Mouse (Mus musculus): ENCODE results near the gene Nmnat1. TPM values are rescaled to one million over a fixed set of nuclear protein-coding genes. Genes with fewer than 3 reads are reported as not detected.

Gene Nmnat1
- total and polyA plus RNA-seq, 3 experiments = 8.6 to 11.4 (median 10.9) TPM

DNA sequence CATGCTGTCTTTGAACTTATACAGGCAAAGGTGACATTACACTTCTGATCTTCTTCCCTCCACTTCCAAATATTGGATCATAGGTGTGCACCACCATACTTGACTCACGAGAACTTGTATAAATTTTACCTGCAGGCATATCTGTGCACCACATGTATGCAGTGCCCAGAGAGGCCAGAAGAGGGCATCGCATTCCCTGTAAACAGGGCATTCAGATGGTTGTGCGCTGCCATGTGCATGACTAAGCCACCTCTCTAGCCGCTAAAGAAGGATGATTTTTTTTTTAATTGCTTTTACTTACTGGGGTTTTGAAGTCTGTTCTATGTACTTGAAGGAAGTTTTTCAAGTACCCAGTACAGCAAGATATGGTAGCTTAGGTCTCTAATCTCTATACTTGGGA lies 31.3 kb downstream of the Nmnat1 start:
- H3K27ac ChIP-seq (ENCODE audit: insufficient read depth, low read depth) = no peak overlapping the region
- H3K4me3 ChIP-seq (replicated peaks in 1 of 3; ENCODE audit: low read depth in 2 of 3, low read length in 2 of 3, poor library complexity in 1 of 3) = no peak overlapping the region
- TF ChIP-seq CTCF (conservative IDR thresholded peaks at IDR 0.05 in 1 of 2, IDR thresholded peaks at IDR 0.05 in 1 of 2; ENCODE audit: low read depth in 2 of 2, low read length in 2 of 2) = peak; percentile 40 to 59
- peak; percentile 42 for TF ChIP-seq RAD21 (IDR thresholded peaks at IDR 0.05; ENCODE audit: low read depth, low read length)
- TF ChIP-seq ZC3H11A (IDR thresholded peaks at IDR 0.05; ENCODE audit: low read depth, low read length) = no peak
- TF ChIP-seq KAT2A (IDR thresholded peaks at IDR 0.05; ENCODE audit: insufficient replicate concordance, low read length) = no peak
- no peak for TF ChIP-seq EP300 (IDR thresholded peaks at IDR 0.05; ENCODE audit: low read length)
- no peak for TF ChIP-seq CHD2 (IDR thresholded peaks at IDR 0.05; ENCODE audit: low read length)
- peak; percentile 58 for TF ChIP-seq SMC3 (IDR thresholded peaks at IDR 0.05; ENCODE audit: low read depth, low read length)
- no peak for TF ChIP-seq IRF4 (IDR thresholded peaks at IDR 0.05; ENCODE audit: low read depth, low read length)
- 0 out of 2 replicates have a peak, but pooled peaks have one; percentile 26 for TF ChIP-seq MYC (IDR thresholded peaks at IDR 0.05; ENCODE audit: low read depth, low read length)
- TF ChIP-seq POLR2AphosphoS2 (IDR thresholded peaks at IDR 0.05; ENCODE audit: low read depth, low read length) = no peak
- no peak for TF ChIP-seq SIN3A (IDR thresholded peaks at IDR 0.05; ENCODE audit: low read length)
- H3K4me1 ChIP-seq (ENCODE audit: control insufficient read depth in 1 of 2, insufficient read depth in 2 of 2) = no peaks in the 10 kb centered on the region
- dilution Hi-C loops (cut with MboI; ENCODE audit: extremely low pct_ligation_motif_present, extremely low pct_unique_long_range_greater_than_20kb, low sequenced_read_pairs) = no loop called here
- no peak overlapping the region for H3K9ac ChIP-seq (ENCODE audit: insufficient read depth, low read depth)
- H3K79me2 ChIP-seq (replicated peaks; ENCODE audit: control insufficient read depth, extremely low read depth, insufficient read depth, poor library complexity, severe bottlenecking) = no peaks in the 10 kb centered on the region
- H3K9me3 ChIP-seq (replicated peaks; ENCODE audit: low read length) = peaks cover 2% of the 10 kb centered on the region
- DNase-seq (ENCODE audit: extremely low read depth) = peak; percentile 33
- H3K36me3 ChIP-seq (replicated peaks in 1 of 2; ENCODE audit: control insufficient read depth in 1 of 2, insufficient read depth in 1 of 2, low read length in 1 of 2) = no peaks in the 10 kb centered on the region
- H3K27me3 ChIP-seq (replicated peaks) = no peaks in the 10 kb centered on the region
- in situ Hi-C loops (cut with MboI; ENCODE audit: low pct_ligation_motif_present, low pct_unique_long_range_greater_than_20kb, low sequenced_read_pairs) = loop anchor here (5.0 kb wide), 1 partner anchor 74 kb away; no protein-coding TSS in a partner anchor
- no peak overlapping the region for H3K4me2 ChIP-seq (ENCODE audit: insufficient read depth, low read depth, poor library complexity, severe bottlenecking)

DNA sequence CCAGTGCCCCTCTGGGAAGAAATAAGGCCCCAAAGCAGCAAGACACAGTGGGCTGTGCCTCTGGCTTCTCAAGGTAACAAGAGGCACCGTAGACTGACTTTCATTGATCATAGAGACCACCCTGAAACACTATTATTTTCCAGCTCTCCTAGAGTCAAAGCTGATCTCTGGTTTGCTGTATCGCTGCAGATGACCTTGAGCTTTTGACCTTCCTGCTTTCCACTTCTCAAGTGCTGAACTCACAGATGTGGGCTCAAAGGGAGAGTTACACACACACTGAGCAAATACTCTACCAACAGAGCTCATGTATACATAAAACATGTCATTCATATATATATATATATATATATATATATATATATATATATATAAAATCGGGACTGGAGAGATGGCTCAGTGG lies 34.4 kb downstream of the Nmnat1 start:
- H3K27ac ChIP-seq (ENCODE audit: insufficient read depth, low read depth) = no peak overlapping the region
- no peaks in the 10 kb centered on the region for H3K79me2 ChIP-seq (replicated peaks; ENCODE audit: control insufficient read depth, extremely low read depth, insufficient read depth, poor library complexity, severe bottlenecking)
- no peak overlapping the region for H3K9ac ChIP-seq (ENCODE audit: insufficient read depth, low read depth)
- no peaks in the 10 kb centered on the region for H3K36me3 ChIP-seq (replicated peaks in 1 of 2; ENCODE audit: control insufficient read depth in 1 of 2, insufficient read depth in 1 of 2, low read length in 1 of 2)
- DNase-seq (ENCODE audit: extremely low read depth) = no peak
- H3K9me3 ChIP-seq (replicated peaks; ENCODE audit: low read length) = peaks cover 2% of the 10 kb centered on the region
- no peak overlapping the region for H3K4me3 ChIP-seq (replicated peaks in 1 of 3; ENCODE audit: low read depth in 2 of 3, low read length in 2 of 3, poor library complexity in 1 of 3)
- in situ Hi-C loops (cut with MboI; ENCODE audit: low pct_ligation_motif_present, low pct_unique_long_range_greater_than_20kb, low sequenced_read_pairs) (loop anchor here (5.0 kb wide), 1 partner anchor 77 kb away; no protein-coding TSS in a partner anchor), dilution Hi-C loops (cut with MboI; ENCODE audit: extremely low pct_ligation_motif_present, extremely low pct_unique_long_range_greater_than_20kb, low sequenced_read_pairs) (no loop called here)
- no peak overlapping the region for H3K4me2 ChIP-seq (ENCODE audit: insufficient read depth, low read depth, poor library complexity, severe bottlenecking)
- no peaks in the 10 kb centered on the region for H3K27me3 ChIP-seq (replicated peaks)
- no peak for TF ChIP-seq GABPA (IDR thresholded peaks at IDR 0.05; ENCODE audit: insufficient replicate concordance, low read depth, low read length)
- no peak for TF ChIP-seq NELFE (IDR thresholded peaks at IDR 0.05; ENCODE audit: low read depth, low read length)
- no peak for TF ChIP-seq MAZ (IDR thresholded peaks at IDR 0.05; ENCODE audit: low read depth, low read length)
- H3K4me1 ChIP-seq (ENCODE audit: control insufficient read depth in 1 of 2, insufficient read depth in 2 of 2) = peaks cover 0 to 5% of the 10 kb centered on the region in 2 experiments; a peak in 2 of 4 replicates

- H3K9ac ChIP-seq (ENCODE audit: insufficient read depth, low read depth) = no peak overlapping the region
- no peak for DNase-seq (ENCODE audit: extremely low read depth)
- TF ChIP-seq CHD1 (IDR thresholded peaks at IDR 0.05; ENCODE audit: low read depth, low read length) (no peak), HCFC1 (IDR thresholded peaks at IDR 0.05; ENCODE audit: low read depth, low read length) (no peak), ELF1 (IDR thresholded peaks at IDR 0.05; ENCODE audit: low read depth, low read length) (no peak), PAX5 (IDR thresholded peaks at IDR 0.05; ENCODE audit: low read length) (no peak), RAD21 (IDR thresholded peaks at IDR 0.05; ENCODE audit: low read depth, low read length) (no peak), POLR2AphosphoS2 (IDR thresholded peaks at IDR 0.05; ENCODE audit: low read depth, low read length) (no peak), RCOR1 (conservative IDR thresholded peaks at IDR 0.05; ENCODE audit: low read depth, low read length) (no peak), ETS1 (conservative IDR thresholded peaks at IDR 0.05; ENCODE audit: low read depth, low read length) (no peak), JUND (conservative IDR thresholded peaks at IDR 0.05; ENCODE audit: low read depth, low read length) (no peak), TBP (conservative IDR thresholded peaks at IDR 0.05; ENCODE audit: low read depth, low read length) (no peak), POLR2A (IDR thresholded peaks at IDR 0.05; ENCODE audit: low read depth, low read length) (no peak), UBTF (IDR thresholded peaks at IDR 0.05; ENCODE audit: low read depth, low read length) (no peak)
- no peaks in the 10 kb centered on the region for H3K27me3 ChIP-seq (replicated peaks)
- H3K4me2 ChIP-seq (ENCODE audit: insufficient read depth, low read depth, poor library complexity, severe bottlenecking) = no peak overlapping the region
- H3K36me3 ChIP-seq (replicated peaks in 1 of 2; ENCODE audit: control insufficient read depth in 1 of 2, insufficient read depth in 1 of 2, low read length in 1 of 2) = no peaks in the 10 kb centered on the region
- no peak overlapping the region for H3K4me3 ChIP-seq (replicated peaks in 1 of 3; ENCODE audit: low read depth in 2 of 3, low read length in 2 of 3, poor library complexity in 1 of 3)
- no peaks in the 10 kb centered on the region for H3K9me3 ChIP-seq (replicated peaks; ENCODE audit: low read length)
- in situ Hi-C loops (cut with MboI; ENCODE audit: low pct_ligation_motif_present, low pct_unique_long_range_greater_than_20kb, low sequenced_read_pairs) = no loop called here
- H3K4me1 ChIP-seq (ENCODE audit: control insufficient read depth in 1 of 2, insufficient read depth in 2 of 2) = peaks cover 0 to 13% of the 10 kb centered on the region in 2 experiments; a peak in 3 of 4 replicates
- H3K27ac ChIP-seq (ENCODE audit: insufficient read depth, low read depth) = no peak overlapping the region
- H3K79me2 ChIP-seq (replicated peaks; ENCODE audit: control insufficient read depth, extremely low read depth, insufficient read depth, poor library complexity, severe bottlenecking) = no peaks in the 10 kb centered on the region
- dilution Hi-C loops (cut with MboI; ENCODE audit: extremely low pct_ligation_motif_present, extremely low pct_unique_long_range_greater_than_20kb, low sequenced_read_pairs) = no loop called here
Measured at GRCm38 (mm10) chr4:149446309-149446708, 38.7 kb downstream of the Nmnat1 start.

Data from CH12.LX (cell line).